Mouse (Mus musculus) inflammation-experienced regulatory T-cells, adult 6 months (primary cell): ENCODE measurements around the gene Fgf11. TPM values are rescaled to one million over a fixed set of nuclear protein-coding genes. Genes with fewer than 3 reads are reported as not detected.

Source experiments
- ATAC-seq: one replicate; pipeline ENCODE4 v1.8.0; 2017
- polyA plus RNA-seq, 3 experiments: library from polyadenylated mRNA; unstranded; fragments of 100-300 nt; shearing (Covaris generic); gene quantifications; one replicate each; pipeline ENCODE4 v1.2.1; 2017

Gene Fgf11
- polyA plus RNA-seq, 3 experiments from 2014 or later: not detected

DNA sequence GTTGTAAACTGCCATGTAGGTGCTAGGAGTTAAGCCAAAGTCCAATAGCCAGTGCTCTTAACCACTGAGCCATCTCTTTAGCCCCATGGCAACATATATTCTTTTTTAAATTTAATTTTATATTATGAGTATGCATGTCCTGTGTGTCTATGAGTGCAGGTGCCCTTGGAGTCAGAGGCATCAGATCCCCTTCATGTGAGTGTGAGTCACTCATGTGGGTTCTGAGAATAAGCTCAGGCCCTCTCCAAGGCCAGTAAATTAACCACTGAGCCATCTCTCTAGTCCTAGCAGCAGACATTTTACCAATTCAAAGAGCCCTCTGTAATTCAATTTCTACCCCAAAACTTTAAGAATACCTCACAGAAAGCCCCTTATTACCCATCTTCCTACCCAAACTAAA lies 49.0 kb downstream of the Fgf11 start:
- no peak for ATAC-seq

DNA sequence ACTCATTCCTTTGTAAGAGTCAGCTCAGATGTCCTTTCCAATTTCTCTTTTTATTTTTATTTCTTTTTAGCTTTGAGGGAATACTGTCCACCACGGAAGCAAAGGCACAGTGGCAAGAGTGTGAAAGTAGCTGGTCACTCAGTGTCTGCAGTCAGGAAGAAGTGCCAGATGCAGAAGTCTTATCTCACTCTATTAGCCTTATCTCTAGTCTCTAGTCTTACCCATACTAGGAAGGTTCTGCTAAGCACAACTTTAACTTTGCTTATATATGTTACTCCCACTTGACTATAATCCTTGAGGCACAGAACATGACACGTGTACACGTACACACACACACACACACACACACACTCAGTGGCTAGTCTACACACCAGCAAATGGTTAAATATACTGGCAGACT lies 50.0 kb downstream of the Fgf11 start:
- ATAC-seq: no peak

Other genes with a start within 250 kb of the Fgf11 start
- under 1 TPM in 2 of 3 experiments, not detected in 1; 0.11 to 0.22 TPM for gene Efnb3, start 241.7 kb downstream of the Fgf11 start, polyA plus RNA-seq
- gene Wrap53, start 221.6 kb downstream of the Fgf11 start, polyA plus RNA-seq: 10 to 100 TPM; 22.0 to 32.2 (median 25.7) TPM
- 100 to 1,000 TPM; 193 to 355 (median 324) TPM for gene Trp53, start 221.5 kb downstream of the Fgf11 start, polyA plus RNA-seq
- gene Atp1b2, start 195.9 kb downstream of the Fgf11 start, polyA plus RNA-seq: under 1 TPM in 1 of 3 experiments, not detected in 2; 0.17 TPM
- under 1 TPM in 1 of 3 experiments, not detected in 2; 0.40 TPM for gene Shbg, start 184.0 kb downstream of the Fgf11 start, polyA plus RNA-seq
- not detected for gene Sat2, start 179.8 kb downstream of the Fgf11 start, polyA plus RNA-seq
- gene Fxr2, start 168.9 kb downstream of the Fgf11 start, polyA plus RNA-seq: 1 to 10 TPM; 7.6 to 9.3 (median 9.1) TPM
- not detected for gene Sox15, start 146.5 kb downstream of the Fgf11 start, polyA plus RNA-seq
- gene Mpdu1, start 139.2 kb downstream of the Fgf11 start, polyA plus RNA-seq: 10 to 100 TPM; 30.3 to 55.1 (median 52.5) TPM
- gene Cd68, start 135.7 kb downstream of the Fgf11 start, polyA plus RNA-seq: 10 to 100 TPM in 1 of 3 experiments, 1 to 10 TPM in 2; 3.8 to 21.2 (median 4.5) TPM
- gene Eif4a1, start 129.4 kb downstream of the Fgf11 start, polyA plus RNA-seq: 100 to 1,000 TPM; 156 to 375 (median 178) TPM
- gene Senp3, start 119.8 kb downstream of the Fgf11 start, polyA plus RNA-seq: 10 to 100 TPM; 21.8 to 38.0 (median 32.0) TPM
- not detected for gene Tnfsf13, start 116.1 kb downstream of the Fgf11 start, polyA plus RNA-seq
- gene Tnfsf12, start 106.0 kb downstream of the Fgf11 start, polyA plus RNA-seq: not detected
- not detected for gene Tnfsfm13, start 105.8 kb downstream of the Fgf11 start, polyA plus RNA-seq
- 10 to 100 TPM; 27.3 to 28.4 (median 27.7) TPM for gene Polr2a, start 43.2 kb downstream of the Fgf11 start, polyA plus RNA-seq
- gene Slc35g3, start 39.9 kb downstream of the Fgf11 start, polyA plus RNA-seq: not detected
- gene Zbtb4, start 35.9 kb downstream of the Fgf11 start, polyA plus RNA-seq: 10 to 100 TPM in 2 of 3 experiments, 1 to 10 TPM in 1; 4.3 to 13.9 (median 11.8) TPM
- 1 to 10 TPM; 1.7 to 2.5 (median 1.8) TPM for gene Chrnb1, start 5.9 kb downstream of the Fgf11 start, polyA plus RNA-seq
- gene Tmem102, start 3.8 kb upstream of the Fgf11 start, polyA plus RNA-seq: not detected
- not detected for gene Gm39566, start 13.4 kb upstream of the Fgf11 start, polyA plus RNA-seq
- gene Spem2, start 16.6 kb upstream of the Fgf11 start, polyA plus RNA-seq: not detected
- not detected for gene Spem1, start 20.3 kb upstream of the Fgf11 start, polyA plus RNA-seq
- gene Nlgn2, start 35.9 kb upstream of the Fgf11 start, polyA plus RNA-seq: 1 to 10 TPM in 2 of 3 experiments, under 1 TPM in 1; 0.60 to 2.5 (median 1.2) TPM
- 100 to 1,000 TPM; 124 to 157 (median 131) TPM for gene Tmem256, start 36.7 kb upstream of the Fgf11 start, polyA plus RNA-seq
- gene Plscr3, start 44.5 kb upstream of the Fgf11 start, polyA plus RNA-seq: 10 to 100 TPM in 2 of 3 experiments, 1 to 10 TPM in 1; 7.3 to 20.2 (median 17.7) TPM
- under 1 TPM in 1 of 3 experiments, not detected in 2; 0.19 TPM for gene Tnk1, start 56.9 kb upstream of the Fgf11 start, polyA plus RNA-seq
- gene Tmem95, start 76.2 kb upstream of the Fgf11 start, polyA plus RNA-seq: not detected
- 1 to 10 TPM in 1 of 3 experiments, under 1 TPM in 2; 0.58 to 1.5 (median 0.59) TPM for gene Kctd11, start 79.5 kb upstream of the Fgf11 start, polyA plus RNA-seq
- 100 to 1,000 TPM; 229 to 289 (median 266) TPM for gene Acap1, start 93.7 kb upstream of the Fgf11 start, polyA plus RNA-seq
- gene 2810408A11Rik, start 99.1 kb upstream of the Fgf11 start, polyA plus RNA-seq: under 1 TPM; 0.39 to 0.98 (median 0.63) TPM
- 1 to 10 TPM; 5.2 to 9.6 (median 9.0) TPM for gene Neurl4, start 99.2 kb upstream of the Fgf11 start, polyA plus RNA-seq
- gene Gps2, start 112.0 kb upstream of the Fgf11 start, polyA plus RNA-seq: 100 to 1,000 TPM in 2 of 3 experiments, 10 to 100 TPM in 1; 91.9 to 128 (median 122) TPM
- 1,000 to 10,000 TPM; 1,103 to 1,192 (median 1,160) TPM for gene Eif5a, start 120.1 kb upstream of the Fgf11 start, polyA plus RNA-seq
- not detected for gene Ybx2, start 133.9 kb upstream of the Fgf11 start, polyA plus RNA-seq
- gene Slc2a4, start 146.3 kb upstream of the Fgf11 start, polyA plus RNA-seq: not detected
- 1 to 10 TPM in 1 of 3 experiments, not detected in 2; 1.1 TPM for gene Cldn7, start 162.9 kb upstream of the Fgf11 start, polyA plus RNA-seq
- gene Ctdnep1, start 179.3 kb upstream of the Fgf11 start, polyA plus RNA-seq: 10 to 100 TPM; 25.8 to 35.6 (median 29.3) TPM
- 10 to 100 TPM; 61.5 to 78.3 (median 68.5) TPM for gene Elp5, start 180.7 kb upstream of the Fgf11 start, polyA plus RNA-seq
- 100 to 1,000 TPM; 352 to 384 (median 366) TPM for gene Gabarap, start 189.3 kb upstream of the Fgf11 start, polyA plus RNA-seq
- gene Phf23, start 193.9 kb upstream of the Fgf11 start, polyA plus RNA-seq: 10 to 100 TPM; 32.7 to 38.3 (median 36.0) TPM
- gene Dvl2, start 198.7 kb upstream of the Fgf11 start, polyA plus RNA-seq: 1 to 10 TPM; 2.5 to 5.0 (median 4.9) TPM
- gene Acadvl, start 213.6 kb upstream of the Fgf11 start, polyA plus RNA-seq: 100 to 1,000 TPM; 110 to 132 (median 128) TPM
- gene Dlg4, start 215.1 kb upstream of the Fgf11 start, polyA plus RNA-seq: 10 to 100 TPM in 2 of 3 experiments, 1 to 10 TPM in 1; 7.1 to 14.6 (median 11.2) TPM